9 mouse cellular contexts compared by ENCODE assay signal in genomic region chr6:84105148-84106022, GRCm38 (mm10).
DNase-seq lines count a peak whose midpoint lies in the region; ATAC-seq and TF ChIP-seq lines count a peak whose summit lies in the region.
"Had no signal": no experiment of that assay in that cellular context is flagged by ENCODE, and none has a peak within 500 bp of the region (broad histone marks: within the 10 kb centered on the region; RNA-seq: fewer than 3 reads in every experiment).

No protein-coding gene starts in this region.

- H3K4me3 ChIP-seq in E14TG2a.4 (replicated peaks; ENCODE audit: low read length), result peak overlapping the region; percentile 75
- H3K4me3 ChIP-seq in forebrain, embryonic 11.5 days (ENCODE audit: low read depth, low read length), result peak overlapping the region; percentile 41
- peak overlapping the region; percentile 37 for H3K4me3 ChIP-seq in hindbrain, embryonic 14.5 days (replicated peaks; ENCODE audit: low read length)
- H3K4me3 ChIP-seq in limb, embryonic 10.5 days, result peak overlapping the region; percentile 45
- H3K4me3 ChIP-seq in neural tube, embryonic 12.5 days, result peak overlapping the region; percentile 31
- H3K4me3 ChIP-seq: megakaryocyte, embryonic 14.5 days had no signal

- peaks cover 24% of the 10 kb centered on the region for H3K4me1 ChIP-seq in E14TG2a.4 (replicated peaks; ENCODE audit: low read depth, low read length)
- H3K4me1 ChIP-seq in forebrain, embryonic 11.5 days (replicated peaks; ENCODE audit: control insufficient read depth, insufficient read depth, low read length), result peaks cover 8% of the 10 kb centered on the region; the same call in 1 of the 2 replicates
- peaks cover 16% of the 10 kb centered on the region; the same call in 1 of the 2 replicates for H3K4me1 ChIP-seq in hindbrain, embryonic 14.5 days (replicated peaks; ENCODE audit: control insufficient read depth, insufficient read depth, low read length)
- peaks cover 90% of the 10 kb centered on the region for H3K4me1 ChIP-seq in limb, embryonic 10.5 days
- peaks cover 37% of the 10 kb centered on the region for H3K4me1 ChIP-seq in neural tube, embryonic 12.5 days
- H3K4me1 ChIP-seq: megakaryocyte, embryonic 14.5 days had no signal

- H3K9me3 ChIP-seq in E14TG2a.4 (ENCODE audit: low read length), result no peaks in the 10 kb centered on the region
- H3K9me3 ChIP-seq in forebrain, embryonic 11.5 days (ENCODE audit: control insufficient read depth, low read length), result no peaks in the 10 kb centered on the region
- no peaks in the 10 kb centered on the region for H3K9me3 ChIP-seq in hindbrain, embryonic 14.5 days (ENCODE audit: control insufficient read depth, low read length)
- H3K9me3 ChIP-seq in limb, embryonic 10.5 days (replicated peaks), result no peaks in the 10 kb centered on the region
- H3K9me3 ChIP-seq in neural tube, embryonic 12.5 days, result no peaks in the 10 kb centered on the region

- H3K27ac ChIP-seq in forebrain, embryonic 11.5 days (ENCODE audit: low read depth, low read length), result no peak overlapping the region
- peak overlapping the region; percentile 72; the same call in 1 of the 2 replicates for H3K27ac ChIP-seq in hindbrain, embryonic 14.5 days
- H3K27ac ChIP-seq in limb, embryonic 10.5 days, result peak overlapping the region; percentile 93
- peak overlapping the region; percentile 42; the same call in 1 of the 2 replicates for H3K27ac ChIP-seq in neural tube, embryonic 12.5 days

- no peaks in the 10 kb centered on the region for H3K36me3 ChIP-seq in E14TG2a.4 (ENCODE audit: insufficient read depth, low read length)
- no peaks in the 10 kb centered on the region for H3K36me3 ChIP-seq in forebrain, embryonic 11.5 days (ENCODE audit: control insufficient read depth, insufficient read depth, low read length)
- H3K36me3 ChIP-seq in hindbrain, embryonic 14.5 days (replicated peaks; ENCODE audit: control insufficient read depth, insufficient read depth), result no peaks in the 10 kb centered on the region
- H3K36me3 ChIP-seq in limb, embryonic 10.5 days, result no peaks in the 10 kb centered on the region
- no peaks in the 10 kb centered on the region for H3K36me3 ChIP-seq in neural tube, embryonic 12.5 days

- H3K4me2 ChIP-seq in forebrain, embryonic 11.5 days (ENCODE audit: low read depth, low read length, severe bottlenecking), result peak overlapping the region; percentile 71
- H3K4me2 ChIP-seq in hindbrain, embryonic 14.5 days (replicated peaks), result peak overlapping the region; percentile 73
- peak overlapping the region; percentile 69 for H3K4me2 ChIP-seq in neural tube, embryonic 12.5 days (replicated peaks)

- peak; percentile 85 for ATAC-seq in forebrain, embryonic 11.5 days (replicated peaks; ENCODE audit: low FRiP score)
- peak; percentile 80 for ATAC-seq in hindbrain, embryonic 14.5 days (ENCODE audit: low FRiP score)
- peak; percentile 88 for ATAC-seq in neural tube, embryonic 12.5 days (ENCODE audit: low FRiP score, low read depth)

- TF ChIP-seq CTCF in E14TG2a.4 (conservative IDR thresholded peaks at IDR 0.05; ENCODE audit: low read length), result no peak

- peaks cover 91% of the 10 kb centered on the region for H3K27me3 ChIP-seq in E14TG2a.4 (ENCODE audit: insufficient read depth, low read length)
- peaks cover 3% of the 10 kb centered on the region; the same call in 1 of the 2 replicates for H3K27me3 ChIP-seq in forebrain, embryonic 11.5 days (ENCODE audit: control insufficient read depth, insufficient read depth, low read length)
- H3K27me3 ChIP-seq in hindbrain, embryonic 14.5 days (ENCODE audit: control insufficient read depth, insufficient read depth, low read length), result 0 out of 2 replicates have a peak, but pooled peaks cover 3% of the 10 kb centered on the region
- H3K27me3 ChIP-seq in limb, embryonic 10.5 days (ENCODE audit: low read depth, poor library complexity, severe bottlenecking), result peaks cover 8% of the 10 kb centered on the region; the same call in 1 of the 2 replicates
- peaks cover 30% of the 10 kb centered on the region for H3K27me3 ChIP-seq in neural tube, embryonic 12.5 days (replicated peaks)

- WGBS in forebrain, embryonic 11.5 days, result 2% methylated on average over 40 of the region's 40 CpGs
- WGBS in hindbrain, embryonic 14.5 days, result 3% methylated on average over 40 of the region's 40 CpGs
- under 1% methylated on average over 40 of the region's 40 CpGs for WGBS in limb, embryonic 10.5 days
- under 1% methylated on average over 40 of the region's 40 CpGs for WGBS in neural tube, embryonic 12.5 days

- DNase-seq in ZHBTc4 (ENCODE audit: low read depth, low spot score), result peak; percentile 32
- peak; percentile 81 for DNase-seq in forebrain, embryonic 11.5 days (ENCODE audit: low spot score)
- DNase-seq in hindbrain, embryonic 14.5 days (ENCODE audit: low spot score), result peak; percentile 73
- DNase-seq in limb, embryonic 10.5 days (ENCODE audit: low spot score), result peak; percentile 89
- DNase-seq in spleen, postnatal 10 days (ENCODE audit: low spot score in 2 of 2), result no peak
- DNase-seq in spleen, postnatal 36 days (ENCODE audit: low spot score in 2 of 2), result no peak

- H3K9ac ChIP-seq in forebrain, embryonic 11.5 days (ENCODE audit: low read length), result peak overlapping the region; percentile 49
- H3K9ac ChIP-seq in hindbrain, embryonic 14.5 days, result peak overlapping the region; percentile 52
- H3K9ac ChIP-seq in neural tube, embryonic 12.5 days, result peak overlapping the region; percentile 29; the same call in 1 of the 2 replicates

Comparison
In these comparisons a context has a peak if more than half of its experiments do, and no peak if none do; other contexts are left out.
1. DNase-seq: peak in ZHBTc4 (single experiment), forebrain, embryonic 11.5 days (single experiment), hindbrain, embryonic 14.5 days (single experiment) and limb, embryonic 10.5 days (single experiment); none in spleen, postnatal 10 days (0 of 2) and spleen, postnatal 36 days (0 of 2).
2. Peak in every context shown above with its lines, with median percentiles within 50 percentile points of each other: H3K4me3 ChIP-seq, ATAC-seq, H3K4me2 ChIP-seq and H3K9ac ChIP-seq.